Mouse (Mus musculus) layer of hippocampus, adult 18-20 months (tissue): ENCODE measurements around the gene Dtl. TPM values are rescaled to one million over a fixed set of nuclear protein-coding genes. Genes with fewer than 3 reads are reported as not detected.

ENCODE experiments used
- total RNA-seq, 2 experiments: library from RNA; stranded (reverse); gene quantifications; 2 replicates each; pipeline ENCODE4 v1.2.3; 2021

Dtl gene
- total RNA-seq, 2 experiments from 2014 or later: 0.41 to 0.92 TPM

Other genes with a start within 250 kb of the Dtl start
- 1 to 10 TPM; 8.4 to 8.6 TPM for gene Tmem206, start 249.6 kb downstream of the Dtl start, total RNA-seq
- gene Ppp2r5a, start 172.3 kb downstream of the Dtl start, total RNA-seq: 10 to 100 TPM; 74.6 to 79.3 TPM
- 10 to 100 TPM; 20.7 to 23.2 TPM for gene Ints7, start 92 bp upstream of the Dtl start, total RNA-seq
- gene Lpgat1, start 142.3 kb upstream of the Dtl start, total RNA-seq: 100 to 1,000 TPM; 124 to 133 TPM
- gene Nek2, start 245.9 kb upstream of the Dtl start, total RNA-seq: 1 to 10 TPM; 1.2 to 1.3 TPM